Mouse (Mus musculus) spleen, adult 2 months (tissue): ENCODE measurements around the gene Aarsd1.

ENCODE experiments used
- CTCF ChIP-seq: fragments of 200-500 bp; IDR thresholded peaks from 2 replicates; pipeline ENCODE4 v1.5.1; 2011; ENCODE audit warnings: mild to moderate bottlenecking, inconsistent platforms; ENCODE audit not compliant: insufficient read depth, insufficient read length, insufficient replicate concordance; ENCODE audit errors: extremely low read depth
- POLR2A ChIP-seq: fragments of 200-500 bp; IDR thresholded peaks from 2 replicates; pipeline ENCODE4 v1.6.1; 2011; ENCODE audit warnings: low read depth, low read length, inconsistent platforms

GRCm38 (mm10) chr11:101451536-101451935 is 34.1 kb upstream of the Aarsd1 start:
- no peak for TF ChIP-seq CTCF
- no peak for TF ChIP-seq POLR2A
